Mouse (Mus musculus): ENCODE data around the gene Nhs. TPM values are rescaled to one million over a fixed set of nuclear protein-coding genes. Genes with fewer than 3 reads are reported as not detected.

The Nhs gene
- total RNA-seq, 1 experiment from 2014 or later: 0.05 TPM

DNA sequence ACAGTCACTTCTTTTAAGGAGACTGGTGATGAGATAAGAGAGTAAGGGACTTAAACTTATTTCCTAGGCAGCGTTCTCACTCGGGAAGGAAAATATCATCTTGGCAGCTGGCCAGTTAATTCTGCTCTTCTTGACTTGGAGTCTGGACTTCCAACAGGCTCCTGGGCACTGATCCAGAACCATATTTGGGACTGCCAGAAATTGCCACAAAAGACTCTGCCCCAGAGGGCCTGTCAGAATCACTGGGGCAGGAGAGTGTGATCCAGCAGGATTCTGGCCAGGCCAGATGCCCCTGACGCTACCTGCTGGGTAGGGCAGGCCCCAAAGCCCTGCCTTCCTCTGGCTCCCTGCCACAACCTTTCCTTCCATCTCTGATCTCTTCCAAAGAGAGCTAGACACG is 198.4 kb downstream of the Nhs start:
- ATAC-seq (replicated peaks; ENCODE audit: low read depth, poor library complexity, severe bottlenecking): no peak

DNA sequence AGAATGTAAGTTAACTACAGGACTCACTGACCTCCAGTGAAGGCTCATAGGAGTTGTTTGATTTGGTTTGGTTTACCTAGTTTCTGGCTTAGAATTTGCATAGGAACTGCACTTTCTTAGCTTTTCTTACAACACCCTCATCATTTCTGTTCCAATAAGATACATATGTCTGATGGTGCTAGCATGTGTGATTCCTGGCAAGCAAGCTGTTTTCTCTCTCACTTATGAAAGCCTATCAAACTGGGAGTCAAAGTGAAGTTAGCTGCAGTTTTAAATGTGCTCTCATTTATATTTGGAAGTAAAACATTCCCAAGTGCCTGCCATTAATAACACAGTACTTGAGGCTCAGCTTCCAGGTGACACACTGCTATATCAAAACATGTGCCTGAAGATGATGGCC is 207.2 kb downstream of the Nhs start:
- no peak for ATAC-seq (replicated peaks; ENCODE audit: low read depth, poor library complexity, severe bottlenecking)

DNA sequence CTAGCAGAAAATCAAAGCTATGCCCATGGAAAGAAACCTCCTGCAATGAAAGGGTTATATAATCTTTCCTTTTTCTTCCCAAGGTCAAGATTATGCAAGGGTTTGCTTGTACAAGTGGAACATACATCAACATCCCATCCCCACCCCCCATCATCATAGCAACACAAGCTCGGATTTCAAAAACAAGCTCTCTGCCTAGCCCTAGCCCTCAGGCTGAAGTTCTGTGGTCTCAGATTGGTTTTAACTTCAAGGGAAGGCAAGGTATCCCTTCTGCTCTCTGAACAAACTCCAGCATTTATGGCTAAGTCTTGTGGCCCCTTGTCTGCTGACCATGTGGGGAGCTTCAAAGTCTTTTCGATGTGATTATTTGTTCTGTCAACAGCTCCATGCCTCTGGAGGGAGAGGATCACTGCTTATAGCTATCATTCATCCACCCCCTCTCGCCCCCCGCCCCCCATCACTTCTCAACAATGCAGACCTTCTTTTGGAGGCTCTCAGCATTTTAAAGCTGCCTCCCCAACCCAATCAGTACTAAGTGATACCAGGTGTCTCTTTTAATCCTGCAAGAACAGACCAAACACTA is 216.3 kb downstream of the Nhs start:
- ATAC-seq (replicated peaks; ENCODE audit: low read depth, poor library complexity, severe bottlenecking): no peak

DNA sequence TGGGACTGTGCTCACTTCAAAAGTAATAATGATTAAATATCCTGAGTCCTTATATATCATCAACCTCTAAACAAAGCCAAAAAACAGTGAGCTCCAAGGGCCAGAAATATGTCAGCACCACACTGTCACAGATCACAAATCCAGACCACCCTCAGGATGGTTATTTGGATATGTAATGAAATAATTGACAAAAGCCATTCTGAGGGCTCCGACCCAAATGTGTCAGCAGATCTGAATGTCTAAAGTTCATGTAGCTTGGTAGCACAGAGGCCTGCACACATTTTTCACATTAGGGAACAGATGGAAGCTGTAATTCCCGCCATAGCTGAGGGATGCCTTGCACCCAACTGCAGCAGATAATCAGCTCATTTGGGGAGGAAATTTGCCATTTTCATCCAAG is 218.8 kb downstream of the Nhs start:
- ATAC-seq (replicated peaks; ENCODE audit: low read depth, poor library complexity, severe bottlenecking): no peak

DNA sequence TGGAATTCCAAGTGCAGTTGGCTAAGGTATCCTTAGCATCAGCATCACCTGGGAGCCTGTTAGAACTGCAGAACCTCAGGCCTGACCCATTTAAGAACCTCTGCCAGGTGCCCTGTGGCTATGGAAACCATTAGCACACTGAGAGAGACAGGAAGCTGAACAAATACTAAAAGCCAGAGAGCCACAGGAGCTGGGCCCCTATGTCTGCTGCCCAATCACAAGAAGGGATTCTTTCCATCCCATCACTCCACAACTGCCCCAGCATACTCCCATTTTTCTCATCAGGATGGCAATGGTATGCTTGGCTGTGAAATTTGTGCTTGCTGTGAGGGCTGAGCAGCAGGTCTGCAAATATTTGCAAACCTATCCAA is 232.9 kb downstream of the Nhs start:
- no peak for ATAC-seq (replicated peaks; ENCODE audit: low read depth, poor library complexity, severe bottlenecking)

DNA sequence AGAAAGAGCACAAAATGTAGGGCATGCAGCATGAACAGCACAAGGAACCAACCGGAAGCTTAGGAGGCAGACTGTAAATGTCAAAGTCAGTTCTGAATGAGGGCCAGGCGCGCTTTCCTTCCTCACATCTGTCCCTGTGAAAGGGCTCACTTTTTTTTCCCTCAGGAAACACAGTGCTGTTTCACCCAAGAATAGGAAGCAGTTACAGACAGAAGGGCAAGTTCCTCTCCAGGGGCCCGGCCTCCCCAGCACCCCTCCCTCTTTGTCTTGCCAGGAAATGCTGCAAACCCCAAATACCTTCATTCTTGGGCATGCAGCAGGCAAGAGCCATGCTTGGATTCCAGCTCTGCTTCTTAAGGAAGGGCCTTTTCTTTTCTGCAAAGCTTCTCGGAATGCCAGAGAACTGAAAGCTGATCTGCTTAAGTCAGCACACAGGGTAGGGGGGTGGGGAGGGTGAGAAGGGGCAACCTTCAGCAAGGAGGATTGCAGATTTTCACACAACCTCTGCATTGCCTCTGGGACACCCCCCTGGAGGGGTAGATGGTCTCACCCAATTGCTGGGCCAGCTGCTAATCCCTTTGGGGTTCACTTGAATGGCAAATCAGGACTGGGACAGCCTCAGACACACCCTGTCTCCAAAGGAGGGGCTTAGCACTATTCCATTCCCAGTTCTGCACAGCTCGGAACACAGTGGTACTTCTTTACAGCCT is 233.4 kb downstream of the Nhs start:
- ATAC-seq (replicated peaks; ENCODE audit: low read depth, poor library complexity, severe bottlenecking): peak; percentile 93

DNA sequence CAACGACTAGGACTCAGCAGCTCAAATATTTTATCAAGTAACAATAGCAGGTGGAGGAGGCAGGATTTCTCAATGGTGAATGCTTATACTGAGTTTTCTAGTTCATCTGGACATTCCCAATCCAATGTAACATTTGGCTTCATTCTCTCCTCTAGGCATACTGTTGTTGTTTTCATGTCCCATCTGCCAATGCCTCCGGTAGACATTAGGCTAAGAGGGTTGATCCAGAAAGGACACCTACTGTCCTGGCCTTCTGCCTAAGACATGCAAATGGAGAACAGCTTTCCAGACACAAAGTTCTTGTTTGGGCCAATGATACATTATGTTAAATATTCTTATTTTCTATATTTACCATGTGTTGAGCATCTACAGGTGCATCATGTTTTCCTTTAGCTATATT is 236.9 kb downstream of the Nhs start:
- ATAC-seq (replicated peaks; ENCODE audit: low read depth, poor library complexity, severe bottlenecking): no peak

DNA sequence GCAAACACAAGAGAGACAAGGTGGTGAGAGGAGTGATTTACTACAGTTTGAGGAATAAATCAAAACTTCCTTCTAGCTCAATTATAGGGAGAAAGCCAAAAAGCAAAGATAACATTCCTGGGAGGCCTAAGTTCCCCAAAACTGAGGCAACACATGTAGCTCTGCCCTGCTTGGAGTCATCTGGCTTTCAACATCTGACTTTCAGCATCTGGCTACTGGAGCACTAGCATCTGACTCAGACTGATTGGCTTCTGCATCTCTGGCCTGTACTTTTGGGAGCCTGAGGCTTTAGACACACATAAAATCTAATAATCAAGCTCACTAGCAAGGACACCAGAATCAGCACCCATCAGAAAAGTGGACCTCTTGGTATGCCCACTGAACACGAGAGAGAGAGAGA is 237.9 kb downstream of the Nhs start:
- no peak for ATAC-seq (replicated peaks; ENCODE audit: low read depth, poor library complexity, severe bottlenecking)

DNA sequence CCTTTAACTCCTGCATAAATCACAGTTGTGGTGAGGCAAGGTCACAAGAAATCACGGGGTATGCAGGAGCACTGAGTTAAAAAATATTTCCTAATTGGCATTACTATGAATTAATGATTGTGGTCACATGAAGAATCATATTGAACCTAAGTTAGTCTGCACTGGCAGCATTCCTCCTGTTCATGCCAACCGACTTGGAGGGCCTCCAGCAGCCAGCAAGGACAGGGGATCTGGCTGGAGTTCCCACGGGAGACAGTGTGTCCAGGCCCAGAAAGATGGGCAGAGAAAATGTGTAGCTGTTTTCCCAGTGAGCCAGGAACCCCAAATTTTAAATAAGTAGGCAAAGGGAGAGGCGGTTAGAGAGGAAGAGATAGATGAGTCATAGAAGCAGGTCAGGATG is 249.6 kb downstream of the Nhs start:
- no peak for ATAC-seq (replicated peaks; ENCODE audit: low read depth, poor library complexity, severe bottlenecking)

DNA sequence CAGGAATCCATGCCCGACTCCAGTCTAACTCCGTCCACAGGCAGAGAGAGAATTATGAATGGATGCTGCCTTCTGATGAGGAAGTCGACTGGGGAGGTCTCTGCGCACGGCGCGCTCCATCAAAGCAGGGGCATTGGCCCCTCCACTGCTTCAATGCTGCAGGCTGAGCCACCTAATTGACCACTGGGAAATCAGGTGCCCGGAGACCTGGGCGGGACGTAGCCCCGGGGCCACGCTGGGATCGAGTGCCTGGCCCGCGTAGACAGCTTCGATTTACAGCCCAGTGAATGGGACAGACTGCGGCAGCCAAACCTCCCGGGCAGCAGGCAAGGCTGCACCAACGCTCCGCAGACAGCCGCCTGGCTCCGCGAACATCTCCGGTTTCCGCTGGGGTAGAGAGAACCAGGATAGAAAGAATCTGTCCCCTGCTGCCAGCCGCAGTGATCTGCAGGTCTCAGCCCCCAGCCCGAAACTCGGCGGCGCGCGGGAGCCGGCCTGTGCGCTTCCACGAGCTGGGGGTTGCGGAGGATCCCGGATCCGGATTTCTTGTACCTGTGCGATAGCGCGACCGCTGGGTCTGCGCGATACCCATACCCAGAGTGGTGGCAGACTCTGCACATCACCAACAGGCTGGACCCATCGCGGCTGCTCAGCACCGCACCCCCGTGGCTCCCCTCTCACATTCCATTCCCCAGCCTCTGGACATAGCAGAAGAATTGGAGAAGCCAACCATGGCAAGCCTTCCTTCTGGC is 250.7 kb downstream of the Nhs start:
- peak; percentile 47 for ATAC-seq (replicated peaks; ENCODE audit: low read depth, poor library complexity, severe bottlenecking)

DNA sequence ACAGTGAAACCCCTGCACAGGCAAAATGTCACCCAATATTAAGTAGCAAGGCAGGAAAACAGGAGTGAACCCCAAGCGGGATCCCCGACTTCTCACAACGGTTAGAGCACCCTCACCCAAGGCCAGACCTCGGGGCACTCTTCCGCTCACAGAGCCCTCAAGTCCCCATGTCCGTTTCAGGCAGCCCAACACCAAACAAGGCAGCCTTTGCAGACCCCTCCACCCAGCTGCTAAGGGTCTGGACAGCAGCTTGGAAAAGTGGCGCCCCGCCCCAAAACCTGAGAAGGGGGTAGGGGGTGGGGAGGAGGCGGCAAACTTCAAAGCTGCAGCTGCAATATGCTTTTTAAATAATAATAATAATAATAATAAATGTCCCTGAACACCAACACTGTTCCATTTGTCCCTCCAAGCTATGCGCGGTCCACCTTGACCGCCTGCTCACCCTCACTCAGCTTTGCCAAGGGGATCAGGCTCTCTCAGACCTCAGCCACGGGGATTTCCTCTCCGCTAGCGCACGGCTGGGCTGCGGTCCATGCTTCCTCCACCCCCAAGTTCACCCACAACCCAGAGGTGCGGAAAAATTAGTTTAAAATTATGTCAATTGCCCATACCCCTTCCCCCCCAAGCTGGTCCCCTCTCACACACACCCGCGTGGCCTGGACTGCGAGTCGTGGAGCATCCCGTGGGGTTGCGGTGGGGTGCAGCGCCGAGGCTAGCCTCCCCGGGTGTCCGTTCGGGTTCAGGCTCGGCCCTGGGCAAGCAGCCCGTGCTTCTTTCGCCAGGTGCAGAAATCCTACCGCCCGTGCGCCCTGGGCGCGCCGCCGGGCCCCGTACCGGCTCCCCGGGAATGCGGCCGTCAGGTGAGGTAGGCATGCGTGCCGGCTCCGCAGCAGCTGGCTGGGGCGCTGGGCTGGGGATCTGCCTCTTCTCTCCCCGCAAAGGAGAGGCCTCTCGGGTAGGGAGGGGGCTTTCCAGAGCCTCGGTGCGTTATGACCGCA is 251.6 kb downstream of the Nhs start:
- peak; percentile 25; the same call in 1 of the 2 replicates for ATAC-seq (replicated peaks; ENCODE audit: low read depth, poor library complexity, severe bottlenecking)

DNA sequence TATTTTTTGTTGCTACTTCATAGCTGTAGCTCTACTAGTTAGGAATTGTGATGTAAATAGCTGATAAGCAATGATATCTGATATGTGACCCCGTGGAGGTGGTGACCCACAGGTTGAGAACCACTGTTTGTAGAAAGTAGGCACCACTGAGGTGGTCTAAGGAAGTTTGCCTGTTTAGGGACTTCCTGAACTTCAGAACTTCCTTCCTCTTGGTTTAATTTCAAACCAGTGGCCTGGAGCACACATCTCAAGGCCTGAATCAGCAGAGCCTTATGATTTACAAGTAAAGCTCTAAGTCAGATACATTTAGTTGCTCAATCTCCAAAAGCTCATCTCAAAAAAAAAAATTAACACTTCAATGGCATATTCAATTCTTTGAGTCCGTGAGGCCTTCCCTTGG is 265.1 kb downstream of the Nhs start:
- ATAC-seq (replicated peaks; ENCODE audit: low read depth, poor library complexity, severe bottlenecking): peak; percentile 45; the same call in 1 of the 2 replicates

DNA sequence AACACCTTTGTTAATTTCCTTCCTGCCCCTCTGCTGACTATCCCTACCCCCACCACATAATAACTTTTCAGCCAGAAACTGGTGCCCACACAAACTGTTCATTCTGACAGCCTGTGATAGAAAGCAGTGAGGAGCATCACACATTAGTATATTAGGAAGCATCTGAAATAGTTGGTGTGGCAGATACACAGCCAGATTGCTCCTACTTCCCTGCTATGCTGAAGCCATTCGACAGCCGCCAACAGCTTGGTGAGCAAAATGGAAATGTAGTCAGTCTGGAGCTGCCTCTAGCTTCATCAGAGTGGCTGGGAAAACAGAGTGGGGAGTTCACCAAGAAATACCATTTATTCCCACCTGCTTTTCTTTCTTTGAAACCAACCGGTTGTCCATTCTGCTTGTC is 275.9 kb downstream of the Nhs start:
- ATAC-seq (replicated peaks; ENCODE audit: low read depth, poor library complexity, severe bottlenecking): no peak

DNA sequence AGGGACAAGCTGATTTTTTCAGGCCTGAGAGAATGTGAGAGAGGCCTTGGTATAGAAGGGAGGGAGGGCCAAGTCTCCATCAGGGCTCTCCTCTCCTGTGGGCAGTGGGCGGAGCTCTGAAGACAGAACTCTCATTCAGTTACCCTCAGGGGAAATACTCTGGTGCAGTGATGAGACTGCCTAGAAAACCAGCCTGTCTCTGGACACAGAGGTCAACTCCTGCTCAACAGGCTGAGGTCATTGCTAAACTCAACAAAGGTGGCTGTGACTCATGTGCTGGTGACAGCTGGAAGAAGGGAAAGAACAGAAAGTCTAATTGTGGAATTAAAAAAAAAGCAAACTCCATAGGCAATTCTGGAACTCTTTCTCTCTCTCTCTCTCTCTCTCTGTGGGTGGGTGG is 282.4 kb downstream of the Nhs start:
- ATAC-seq (replicated peaks; ENCODE audit: low read depth, poor library complexity, severe bottlenecking): no peak

DNA sequence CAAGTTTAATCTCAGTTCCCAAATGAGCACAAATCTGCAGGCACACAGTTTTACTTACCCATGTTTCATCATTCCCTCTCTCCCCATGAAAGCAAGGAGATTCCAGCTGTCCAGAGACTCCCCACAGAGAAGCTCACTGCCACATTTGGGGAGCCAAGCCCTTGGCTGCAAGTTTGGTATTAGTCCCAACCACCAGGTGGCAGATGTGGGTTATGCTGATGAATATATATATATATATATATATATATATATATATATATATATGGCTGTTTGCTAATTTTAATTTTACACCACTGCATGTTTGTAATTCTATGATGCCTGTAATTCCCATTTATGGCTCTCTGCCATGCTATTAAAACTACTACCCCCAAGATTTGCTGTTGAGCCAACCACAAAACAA is 286.0 kb downstream of the Nhs start:
- ATAC-seq (replicated peaks; ENCODE audit: low read depth, poor library complexity, severe bottlenecking): no peak

DNA sequence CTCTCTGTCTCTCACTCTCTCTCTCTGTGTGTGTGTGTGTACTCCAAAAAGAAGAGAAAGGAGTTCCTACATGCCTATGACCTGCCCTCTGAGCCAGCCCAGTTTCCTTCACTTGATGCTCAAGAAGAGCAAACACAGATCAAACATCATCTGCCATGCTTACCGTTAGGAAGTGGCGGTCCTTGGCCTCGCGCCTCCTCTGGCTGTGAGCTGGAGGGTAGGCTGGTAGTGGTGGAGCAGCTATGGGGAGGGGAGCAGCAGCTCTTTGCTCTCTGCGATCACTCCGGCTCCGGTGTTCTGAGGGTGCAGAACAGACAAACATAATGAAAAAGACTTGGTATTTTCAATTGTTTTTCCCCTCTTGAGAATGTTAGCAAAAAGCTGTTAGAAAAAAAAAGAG is 288.2 kb downstream of the Nhs start:
- no peak for ATAC-seq (replicated peaks; ENCODE audit: low read depth, poor library complexity, severe bottlenecking)

DNA sequence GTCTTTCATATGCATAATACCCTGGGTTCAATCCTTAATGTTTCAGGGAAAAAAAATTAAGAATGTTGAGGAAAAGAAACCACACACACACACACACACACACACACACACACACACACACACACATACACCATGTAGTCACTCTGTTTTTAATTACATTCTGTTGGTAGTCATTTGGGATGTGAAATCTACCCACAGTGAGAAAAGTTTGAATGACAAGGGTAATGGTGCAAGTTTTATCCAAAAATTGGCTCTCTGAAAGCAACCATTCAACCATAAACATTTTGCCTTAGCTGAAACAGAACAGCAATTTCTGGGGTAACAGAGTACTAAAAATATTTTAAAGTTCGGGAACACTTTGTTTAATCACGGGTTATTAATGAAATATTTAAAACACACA is 303.9 kb downstream of the Nhs start:
- ATAC-seq (replicated peaks; ENCODE audit: low read depth, poor library complexity, severe bottlenecking): no peak

DNA sequence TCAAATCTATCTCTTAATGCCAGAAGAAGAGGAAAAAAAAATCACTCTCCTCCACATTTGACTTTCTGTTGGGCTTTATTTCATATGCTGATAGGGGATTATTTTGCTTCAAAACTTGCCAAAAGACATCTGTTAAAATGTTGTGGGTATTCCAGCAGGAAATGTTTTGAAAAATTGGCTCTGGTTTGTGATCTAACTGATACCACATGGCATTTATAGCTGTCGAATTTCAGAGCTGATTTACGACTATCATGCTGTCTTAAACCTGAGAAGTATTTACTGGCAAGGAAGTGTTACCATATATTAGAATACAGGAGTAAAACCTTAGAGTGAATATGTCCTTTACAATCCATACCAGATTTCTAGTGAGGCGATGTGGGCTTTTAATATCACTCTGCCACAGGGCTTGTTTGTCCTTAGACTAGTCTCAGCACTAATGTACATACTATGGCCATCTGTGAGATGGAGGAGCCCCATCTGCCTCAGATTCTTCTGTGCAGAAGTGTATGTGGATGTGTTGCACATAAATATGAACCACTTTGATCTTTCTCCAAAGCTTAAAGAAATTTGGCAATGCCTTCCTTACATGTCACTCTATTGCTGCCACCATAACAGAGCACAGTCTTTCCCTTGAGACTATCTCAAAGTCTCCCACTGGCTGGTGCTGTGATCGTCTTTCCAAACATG is 305.8 kb downstream of the Nhs start:
- no peak for ATAC-seq (replicated peaks; ENCODE audit: low read depth, poor library complexity, severe bottlenecking)

DNA sequence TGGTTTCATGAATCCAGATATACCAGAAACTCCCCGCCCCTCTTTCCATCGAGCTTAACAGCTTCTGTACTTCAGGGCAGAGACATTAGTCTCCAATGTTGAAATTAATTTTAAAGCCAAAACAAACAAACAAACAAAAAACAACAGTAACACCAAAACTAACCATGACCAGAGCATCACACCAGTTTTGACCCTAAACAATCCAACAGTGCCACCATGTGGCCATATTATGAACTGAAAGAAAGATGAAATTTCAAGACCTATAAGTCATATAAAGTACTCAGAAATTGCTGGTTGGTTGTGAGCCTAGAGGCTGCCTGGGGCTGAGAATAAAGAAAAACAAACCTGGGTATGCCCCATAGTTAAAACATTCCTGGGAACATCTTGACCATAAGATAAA is 333.3 kb downstream of the Nhs start:
- ATAC-seq (replicated peaks; ENCODE audit: low read depth, poor library complexity, severe bottlenecking): 0 out of 2 replicates have a peak, but pooled peaks have one; percentile 42

DNA sequence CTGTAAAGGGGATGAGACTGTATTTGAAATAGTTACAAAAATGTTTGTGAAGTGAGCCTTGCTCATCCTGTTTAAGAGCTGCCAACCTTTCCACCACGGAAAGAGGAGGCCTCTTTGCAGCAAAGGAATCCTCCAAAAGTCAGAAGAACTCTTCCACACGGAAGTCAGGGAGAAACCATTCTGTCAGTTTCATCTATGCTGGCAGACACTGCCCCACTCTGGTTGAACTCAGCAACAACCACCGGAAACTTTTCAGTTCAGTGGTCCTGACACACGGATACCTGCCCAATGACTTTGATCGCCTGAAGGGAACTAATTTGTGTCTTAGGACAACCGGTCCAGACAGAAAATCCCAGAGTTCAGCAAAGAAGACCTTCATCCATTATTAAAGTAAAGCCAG is 369.3 kb downstream of the Nhs start:
- ATAC-seq (replicated peaks; ENCODE audit: low read depth, poor library complexity, severe bottlenecking): peak; percentile 63; the same call in 1 of the 2 replicates
